Mouse (Mus musculus): Measurements from ENCODE around the gene Naa40.

GRCm38 (mm10) chr19:7213010-7213409, 28.0 kb downstream of the Naa40 start:
- no peak for TF ChIP-seq GATA1 (IDR thresholded peaks at IDR 0.05; ENCODE audit: low read length)
- no peak for TF ChIP-seq TAL1 (IDR thresholded peaks at IDR 0.05; ENCODE audit: low read length)

All from erythroblast, embryonic 14.5 days (primary cell).